Mouse (Mus musculus) layer of hippocampus, adult 18-20 months (tissue): ENCODE measurements around the gene Bcl2l2. TPM values are rescaled to one million over a fixed set of nuclear protein-coding genes. Genes with fewer than 3 reads are reported as not detected.

Experiments
- DNase-seq, 2 experiments: peaks; one replicate each; pipeline ENCODE4 v3.0.0; 2022; ENCODE audit warnings: low spot score in 2 of 2
- total RNA-seq, 2 experiments: library from RNA; stranded (reverse); gene quantifications; 2 replicates each; pipeline ENCODE4 v1.2.3; 2021

The Bcl2l2 gene
- total RNA-seq, 2 experiments from 2014 or later: 121 to 124 TPM

GRCm38 (mm10) chr14:54892200-54892599, 9.0 kb downstream of the Bcl2l2 start, which contains the start of gene Pabpn1:
TSS of gene Pabpn1 (plus strand) at chr14:54892500.
- DNase-seq: no peak

GRCm38 (mm10) chr14:54893651-54894181, 10.5 kb downstream of the Bcl2l2 start:
- DNase-seq: peak; percentile 99

GRCm38 (mm10) chr14:54894296-54895151, 11.3 kb downstream of the Bcl2l2 start:
- DNase-seq: peak in 1 of 2 experiments; percentile 49

GRCm38 (mm10) chr14:54897445-54897844, 14.3 kb downstream of the Bcl2l2 start:
- DNase-seq: no peak

GRCm38 (mm10) chr14:54900383-54900782, 17.2 kb downstream of the Bcl2l2 start:
- peak; percentile 63 to 92 for DNase-seq

- no peak for DNase-seq
Measured at GRCm38 (mm10) chr14:54903641-54904040, 20.5 kb downstream of the Bcl2l2 start.

- no peak for DNase-seq
Measured at GRCm38 (mm10) chr14:54908682-54909081, 25.5 kb downstream of the Bcl2l2 start.

- DNase-seq: peak in 1 of 2 experiments; percentile 34
Measured at GRCm38 (mm10) chr14:54912109-54912850, 29.1 kb downstream of the Bcl2l2 start.

- DNase-seq: peak; percentile 82 to 88
Measured at GRCm38 (mm10) chr14:54912886-54913285, 29.7 kb downstream of the Bcl2l2 start, which contains the start of gene Slc22a17. TSS of gene Slc22a17 (minus strand) at chr14:54913132.

- no peak for DNase-seq
Measured at GRCm38 (mm10) chr14:54913343-54913742, 30.2 kb downstream of the Bcl2l2 start.

GRCm38 (mm10) chr14:54920076-54920685, 37.0 kb downstream of the Bcl2l2 start:
- no peak for DNase-seq

- no peak for DNase-seq
Measured at GRCm38 (mm10) chr14:54924641-54925348, 41.6 kb downstream of the Bcl2l2 start.

- peak in 1 of 2 experiments; percentile 31 for DNase-seq
Measured at GRCm38 (mm10) chr14:54925349-54926342, 42.5 kb downstream of the Bcl2l2 start, which contains the start of gene Efs. TSS of gene Efs (minus strand) at chr14:54926126.

- DNase-seq: peak in 1 of 2 experiments; percentile 42
Measured at GRCm38 (mm10) chr14:54926401-54927158, 43.4 kb downstream of the Bcl2l2 start.

GRCm38 (mm10) chr14:54927296-54927695, 44.1 kb downstream of the Bcl2l2 start:
- no peak for DNase-seq

GRCm38 (mm10) chr14:54929801-54930200, 46.6 kb downstream of the Bcl2l2 start:
- DNase-seq: no peak

GRCm38 (mm10) chr14:54930431-54930830, 47.3 kb downstream of the Bcl2l2 start:
- no peak for DNase-seq

GRCm38 (mm10) chr14:54932645-54933150, 49.5 kb downstream of the Bcl2l2 start, which contains the start of gene Il25:
TSS of gene Il25 (plus strand) at chr14:54932695.
- DNase-seq: no peak
